Mouse (Mus musculus) bone marrow macrophage, adult 2 months (primary cell): ENCODE measurements around the gene C6. TPM values are rescaled to one million over a fixed set of nuclear protein-coding genes. Genes with fewer than 3 reads are reported as not detected.

Experiments used
- H3K27ac ChIP-seq: 2 replicates; pipeline ENCODE4 v1.5.1; 2012; ENCODE audit warnings: low read depth, low read length; ENCODE audit not compliant: insufficient read depth
- H3K4me1 ChIP-seq: 2 replicates; pipeline ENCODE4 v1.6.1; 2012; ENCODE audit warnings: low read length; ENCODE audit not compliant: control insufficient read depth, insufficient read depth
- H3K4me3 ChIP-seq: 2 replicates; pipeline ENCODE4 v1.5.1; 2012; ENCODE audit warnings: mild to moderate bottlenecking, low read length, moderate library complexity; ENCODE audit not compliant: insufficient read depth
- CTCF ChIP-seq: IDR thresholded peaks from 2 replicates; pipeline ENCODE4 v1.5.1; 2012; ENCODE audit warnings: low read depth, mild to moderate bottlenecking, low read length, moderate library complexity
- POLR2A ChIP-seq: IDR thresholded peaks from 2 replicates; pipeline ENCODE4 v1.6.1; 2012; ENCODE audit warnings: mild to moderate bottlenecking, low read depth, low read length, borderline replicate concordance
- polyA plus RNA-seq: library from polyadenylated mRNA; stranded (reverse); fragments of >200 nt; gene quantifications from 2 replicates; pipeline ENCODE4 v1.2.4, GENCODE M21; 2012; ENCODE audit not compliant: missing spikeins, insufficient read depth, insufficient read length

C6 gene
- polyA plus RNA-seq, result not detected in 2 replicates

DNA sequence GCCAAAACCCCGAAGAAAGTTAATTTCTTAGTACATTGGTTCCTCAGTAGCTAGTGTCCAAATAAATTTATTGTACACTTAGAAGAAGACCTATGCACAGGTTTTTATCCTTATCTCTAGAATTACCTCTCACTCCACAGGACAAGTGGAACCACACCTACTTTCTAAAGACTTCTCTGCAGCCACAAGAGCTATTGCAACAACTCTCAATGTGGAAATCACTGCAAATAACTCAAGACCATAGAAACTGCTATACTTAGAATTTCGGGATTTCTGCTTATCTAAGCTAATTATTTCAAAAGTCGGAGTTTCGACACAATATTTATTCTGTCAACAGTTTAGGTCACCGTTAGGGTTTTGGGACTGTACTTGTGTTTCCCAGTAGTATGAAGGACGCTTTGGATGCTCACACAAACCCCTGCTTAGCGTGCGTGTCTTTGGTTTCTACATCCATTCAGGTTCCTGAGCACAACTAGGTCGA is at the start of gene C6:
Gene C6, plus strand, starts transcription at position 346 of the 481 bp plus-strand sequence.
- Histone ChIP-seq H3K4me1 (no peaks in the 10 kb centered on the region), H3K27ac (no peak within 1 kb of the TSS), H3K4me3 (no peak within 1 kb of the TSS)
- no peak for TF ChIP-seq CTCF

DNA sequence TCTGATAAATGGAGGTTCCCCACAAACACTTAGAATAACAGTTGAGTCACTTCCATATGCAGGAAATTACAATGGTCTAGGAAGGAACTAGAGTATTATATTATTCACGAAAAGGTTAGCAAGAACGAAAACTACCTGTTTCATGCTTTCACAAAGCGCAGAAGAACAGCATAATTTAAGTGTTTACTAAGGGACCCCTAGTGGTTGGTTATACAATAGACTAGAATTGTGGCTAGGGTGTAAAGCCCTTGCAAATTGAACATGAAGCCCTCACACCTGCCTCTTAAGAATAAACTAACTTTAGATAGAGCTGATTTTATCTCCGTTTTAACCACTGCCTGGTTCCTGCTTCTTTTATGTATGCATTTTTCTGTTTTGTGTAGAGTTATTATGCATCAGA is 29.4 kb upstream of the C6 start:
- H3K4me1 ChIP-seq, result no peaks in the 10 kb centered on the region
- TF ChIP-seq POLR2A (no peak), CTCF (no peak)
- no peak overlapping the region for H3K27ac ChIP-seq
- no peak overlapping the region for H3K4me3 ChIP-seq

DNA sequence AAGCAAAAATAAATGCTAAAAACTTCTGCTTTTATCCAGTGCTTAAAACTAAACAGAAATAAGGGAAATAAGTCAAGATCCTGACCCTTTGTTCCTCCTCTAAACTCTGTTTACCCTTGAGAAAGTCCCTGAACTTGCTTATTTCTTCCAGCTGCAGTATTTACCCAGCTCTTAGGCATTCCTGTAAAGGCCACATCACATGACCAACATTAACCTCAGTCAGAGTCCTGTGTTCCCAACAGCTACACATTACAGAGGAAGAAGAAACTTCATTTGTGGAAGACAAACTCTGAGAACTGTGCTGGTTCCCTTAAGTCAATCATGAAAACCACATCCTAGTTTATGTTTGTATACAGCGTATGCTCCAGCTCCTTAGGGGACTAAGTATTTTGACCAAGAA is 7.2 kb downstream of the C6 start:
- TF ChIP-seq CTCF, result no peak
- no peak for TF ChIP-seq POLR2A
- Histone ChIP-seq H3K4me1 (no peaks in the 10 kb centered on the region), H3K27ac (no peak overlapping the region), H3K4me3 (no peak overlapping the region)

DNA sequence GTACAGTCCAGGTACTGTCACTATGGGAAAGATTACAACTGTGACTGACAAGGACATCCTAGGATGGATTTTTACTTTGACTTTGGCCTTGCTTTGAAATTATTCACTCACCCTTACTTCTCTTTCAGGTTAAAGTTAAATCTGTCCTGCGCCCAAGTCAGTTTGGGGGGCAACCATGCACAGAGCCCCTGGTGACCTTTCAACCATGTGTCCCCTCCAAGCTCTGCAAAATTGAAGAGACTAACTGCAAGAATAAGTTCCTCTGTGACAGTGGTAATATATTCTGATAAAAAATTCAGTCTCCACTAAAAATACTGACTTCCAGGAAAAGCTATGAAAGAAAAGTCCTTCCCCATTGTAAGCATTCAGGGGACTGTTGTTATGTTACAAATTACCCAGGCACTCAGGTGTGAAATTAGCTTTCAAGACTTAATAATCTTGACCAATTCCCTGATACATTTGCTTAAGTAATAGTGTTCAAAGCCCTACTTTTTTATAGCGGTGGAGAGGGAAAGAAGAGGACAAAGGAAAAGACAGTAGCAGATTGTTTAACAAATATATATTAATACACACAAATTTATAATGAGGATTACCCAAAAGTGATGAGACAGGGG is 8.1 kb downstream of the C6 start:
- Histone ChIP-seq H3K4me3 (no peak overlapping the region), H3K4me1 (no peaks in the 10 kb centered on the region), H3K27ac (no peak overlapping the region)
- TF ChIP-seq CTCF (no peak), POLR2A (no peak)

DNA sequence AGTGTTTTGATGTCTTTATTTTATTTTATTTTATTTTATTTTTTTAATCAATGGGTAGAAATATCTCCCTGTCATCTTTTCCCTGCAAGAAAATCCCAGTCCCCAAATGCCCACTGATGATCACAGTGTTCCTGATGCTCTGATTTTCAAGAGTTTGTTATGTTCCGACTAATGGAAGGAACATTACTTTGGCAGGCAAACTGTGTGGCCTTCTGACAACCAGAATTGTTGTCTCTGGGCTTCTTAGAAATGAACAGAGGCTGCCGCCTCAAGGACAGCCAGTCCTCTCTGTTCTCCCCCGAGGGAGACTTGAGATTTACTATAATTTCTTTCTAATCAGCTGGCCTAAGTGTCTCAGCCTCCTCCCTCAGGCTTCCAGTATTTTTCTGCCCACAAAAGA is 20.7 kb downstream of the C6 start:
- Histone ChIP-seq H3K4me3 (no peak overlapping the region), H3K4me1 (no peaks in the 10 kb centered on the region), H3K27ac (no peak overlapping the region)
- no peak for TF ChIP-seq POLR2A
- TF ChIP-seq CTCF, result no peak

DNA sequence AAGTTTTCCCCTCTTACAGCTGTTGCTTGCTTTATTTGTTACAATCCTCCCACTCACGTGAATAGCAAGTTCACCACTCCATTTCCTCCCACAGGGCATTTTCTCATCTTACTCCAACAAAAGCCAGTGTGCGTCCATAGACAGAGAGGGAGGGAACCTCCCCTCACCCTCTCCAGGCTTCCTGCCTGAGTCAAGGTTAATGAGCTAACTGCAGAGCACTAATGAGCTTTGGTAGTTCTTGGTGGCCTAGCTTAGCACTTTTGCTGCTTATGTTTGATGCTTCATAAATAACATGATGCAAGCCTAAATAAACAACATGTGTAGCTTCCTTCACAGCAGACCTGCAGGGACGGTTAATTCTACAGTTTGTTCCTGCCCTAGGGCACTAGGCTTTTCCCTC is 63.4 kb downstream of the C6 start:
- Histone ChIP-seq H3K4me1 (no peaks in the 10 kb centered on the region), H3K27ac (no peak overlapping the region), H3K4me3 (no peak overlapping the region)
- no peak for TF ChIP-seq CTCF
- no peak for TF ChIP-seq POLR2A

DNA sequence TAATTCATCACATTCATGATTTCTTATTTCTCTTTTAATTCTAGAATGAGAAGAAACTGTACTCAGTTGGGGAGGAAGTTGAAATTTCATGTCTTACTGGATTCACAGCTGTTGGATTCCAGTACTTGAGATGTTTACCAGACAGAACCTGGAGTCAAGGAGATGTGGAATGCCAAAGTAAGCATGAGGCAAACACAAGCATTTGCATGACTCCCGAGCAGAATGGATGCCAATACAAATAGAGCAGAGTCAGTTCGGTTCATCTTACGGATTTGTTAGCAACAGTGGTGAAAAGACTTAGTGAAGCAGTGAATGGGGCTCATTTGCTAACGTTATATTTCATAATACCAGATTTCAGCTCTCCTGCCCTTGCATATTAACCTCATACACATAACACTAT is 69.9 kb downstream of the C6 start:
- TF ChIP-seq POLR2A, result no peak
- TF ChIP-seq CTCF, result no peak
- H3K4me1 ChIP-seq, result no peaks in the 10 kb centered on the region; the same call in 1 of the 2 replicates

DNA sequence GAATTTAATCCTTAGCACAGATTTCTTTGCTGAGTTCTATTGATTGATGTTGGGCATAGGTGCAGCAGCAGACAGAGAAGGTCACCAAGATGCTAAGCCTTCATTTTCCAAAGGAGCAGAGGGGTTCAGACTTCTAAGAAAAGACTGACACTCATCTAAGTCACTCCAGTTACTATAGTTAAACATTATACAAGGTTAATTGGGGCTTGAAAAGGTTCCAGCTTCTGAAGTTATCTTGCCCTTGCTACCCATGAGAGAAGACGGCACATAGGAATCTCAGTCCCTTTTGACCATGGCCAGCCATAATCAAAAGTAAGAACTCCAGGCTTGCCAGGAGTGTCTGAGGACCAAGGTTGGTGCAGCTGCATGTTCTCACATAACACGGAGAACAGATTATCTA is 77.3 kb downstream of the C6 start:
- no peak overlapping the region for H3K27ac ChIP-seq
- H3K4me3 ChIP-seq, result no peak overlapping the region
- no peak for TF ChIP-seq POLR2A
- TF ChIP-seq CTCF, result no peak
- H3K4me1 ChIP-seq, result no peaks in the 10 kb centered on the region

More for the DNA sequence above, 69.9 kb downstream of the C6 start:
- H3K27ac ChIP-seq, result no peak overlapping the region
- no peak overlapping the region for H3K4me3 ChIP-seq

DNA sequence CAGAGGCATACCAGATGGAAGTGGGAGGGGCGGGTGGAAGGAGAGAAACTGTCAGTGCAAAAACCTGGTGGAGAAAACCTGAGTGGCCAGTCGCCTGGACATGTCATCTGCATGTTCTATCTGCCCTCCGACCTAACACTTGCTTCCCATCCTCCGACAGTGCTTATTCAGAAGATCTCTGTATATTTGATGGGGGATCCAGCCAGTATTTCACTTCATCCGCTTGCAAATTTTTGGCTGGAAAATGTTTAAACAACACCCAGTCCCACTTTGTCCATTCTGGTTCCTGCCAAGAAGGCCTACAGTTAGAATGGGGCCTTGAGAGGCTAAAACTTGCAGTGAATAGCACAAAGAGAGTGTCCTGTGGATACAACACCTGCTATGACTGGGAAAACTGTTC is 81.2 kb downstream of the C6 start:
- TF ChIP-seq CTCF, result no peak
- TF ChIP-seq POLR2A, result no peak
- Histone ChIP-seq H3K4me3 (no peak overlapping the region), H3K4me1 (no peaks in the 10 kb centered on the region), H3K27ac (no peak overlapping the region)

DNA sequence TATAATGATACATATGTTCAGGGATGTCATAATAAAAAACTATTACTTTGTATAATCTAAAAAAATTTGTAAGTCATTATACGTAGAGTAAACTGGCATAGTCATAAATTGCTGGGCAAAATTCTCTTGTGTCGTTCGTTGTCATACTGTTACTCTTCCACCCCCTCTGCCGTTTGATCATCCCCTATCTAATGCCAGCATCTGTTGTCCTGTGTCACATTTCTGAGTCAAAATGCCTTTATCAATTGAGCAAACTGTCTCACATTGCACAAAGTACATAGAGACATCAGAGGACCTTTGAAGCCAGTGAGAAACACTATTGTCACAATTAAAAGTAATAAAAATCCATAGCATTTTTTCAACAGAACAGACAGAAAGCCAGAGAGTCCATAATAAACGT is 88.0 kb downstream of the C6 start:
- no peak for TF ChIP-seq POLR2A
- no peak for TF ChIP-seq CTCF
- peaks cover 4% of the 10 kb centered on the region; the same call in 1 of the 2 replicates for H3K4me1 ChIP-seq

More for the DNA sequence above, 88.0 kb downstream of the C6 start:
- Histone ChIP-seq H3K27ac (no peak overlapping the region), H3K4me3 (no peak overlapping the region)
